In the genomic region with DNA sequence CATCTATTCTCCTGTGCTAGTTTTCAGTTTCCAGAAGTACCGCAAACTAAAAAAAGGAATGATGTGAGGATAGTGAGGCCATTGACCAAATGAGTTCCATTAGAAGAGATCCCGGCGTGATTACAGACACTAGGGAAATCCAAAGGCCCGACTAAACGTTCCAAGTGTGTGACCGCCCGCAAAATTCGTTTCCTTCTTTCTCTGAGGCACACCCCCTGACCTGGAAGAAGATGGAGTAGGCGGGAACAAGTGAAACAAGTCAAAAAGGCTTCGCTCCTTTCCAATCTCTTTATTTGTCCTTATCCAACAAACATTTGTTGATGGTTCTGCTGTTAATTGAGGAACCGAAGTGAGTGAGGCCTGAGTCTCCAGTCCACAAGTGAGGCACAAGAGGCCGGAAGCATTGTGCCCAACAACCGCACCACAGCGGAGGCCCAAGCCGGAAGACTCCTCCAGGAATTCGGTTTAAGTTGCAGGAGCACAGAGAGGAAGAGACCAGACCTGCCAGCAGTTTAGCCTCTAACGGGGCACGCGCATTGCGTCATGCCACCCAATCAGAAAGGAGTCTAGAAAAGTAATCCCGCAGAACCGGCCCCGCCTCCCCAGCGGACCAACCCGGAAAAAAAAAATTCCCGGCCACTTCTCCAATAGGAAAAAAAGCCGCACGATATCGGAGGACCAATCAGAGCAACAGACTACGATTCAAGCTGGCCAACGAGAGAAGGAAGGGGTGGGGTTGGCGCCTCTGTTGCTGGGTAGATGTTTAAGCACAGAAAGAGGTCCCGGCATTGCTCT, we compare ENCODE assay signal across 8 mouse cellular contexts. TPM values are rescaled to one million over a fixed set of nuclear protein-coding genes. Genes with fewer than 3 reads are reported as not detected.
DNase-seq lines count a peak whose midpoint lies in the region; ATAC-seq lines count a peak whose summit lies in the region.

A gene (minus strand): TSS at position 533 of the 795 bp plus-strand sequence.

- peak within 1 kb of the TSS; percentile 99 for H3K27ac ChIP-seq in forebrain, embryonic 11.5 days (ENCODE audit: low read depth, low read length)
- H3K27ac ChIP-seq in heart, embryonic 15.5 days: peak within 1 kb of the TSS; percentile 99
- peak within 1 kb of the TSS; percentile 100 for H3K27ac ChIP-seq in liver, embryonic 12.5 days
- peak within 1 kb of the TSS; percentile 99 for H3K27ac ChIP-seq in stomach, embryonic 16.5 days (ENCODE audit: low read length)

- H3K4me2 ChIP-seq in forebrain, embryonic 11.5 days (ENCODE audit: low read depth, low read length, severe bottlenecking): peak within 1 kb of the TSS; percentile 79
- H3K4me2 ChIP-seq in heart, embryonic 15.5 days: peak within 1 kb of the TSS; percentile 83
- H3K4me2 ChIP-seq in liver, embryonic 12.5 days: peak within 1 kb of the TSS; percentile 84
- H3K4me2 ChIP-seq in stomach, embryonic 16.5 days (ENCODE audit: low read depth, low read length): peak within 1 kb of the TSS; percentile 89

- no peaks in the 10 kb centered on the region for H3K27me3 ChIP-seq in forebrain, embryonic 11.5 days (ENCODE audit: control insufficient read depth, insufficient read depth, low read length)
- H3K27me3 ChIP-seq in heart, embryonic 15.5 days: no peaks in the 10 kb centered on the region
- no peaks in the 10 kb centered on the region for H3K27me3 ChIP-seq in liver, embryonic 12.5 days (replicated peaks)
- no peaks in the 10 kb centered on the region for H3K27me3 ChIP-seq in stomach, embryonic 16.5 days (ENCODE audit: control insufficient read depth, insufficient read depth, low read length)

- H3K9me3 ChIP-seq in forebrain, embryonic 11.5 days (ENCODE audit: control insufficient read depth, low read length): no peaks in the 10 kb centered on the region
- H3K9me3 ChIP-seq in heart, embryonic 15.5 days (replicated peaks): no peaks in the 10 kb centered on the region
- H3K9me3 ChIP-seq in liver, embryonic 12.5 days (replicated peaks): no peaks in the 10 kb centered on the region
- H3K9me3 ChIP-seq in stomach, embryonic 16.5 days (replicated peaks; ENCODE audit: control insufficient read depth, low read length): no peaks in the 10 kb centered on the region

- H3K4me3 ChIP-seq in forebrain, embryonic 11.5 days (ENCODE audit: low read depth, low read length): peak within 1 kb of the TSS; percentile 100
- peak within 1 kb of the TSS; percentile 91 for H3K4me3 ChIP-seq in heart, embryonic 15.5 days
- H3K4me3 ChIP-seq in liver, embryonic 12.5 days: peak within 1 kb of the TSS; percentile 100
- H3K4me3 ChIP-seq in stomach, embryonic 16.5 days (replicated peaks; ENCODE audit: low read length): peak within 1 kb of the TSS; percentile 100

- H3K4me1 ChIP-seq in forebrain, embryonic 11.5 days (replicated peaks; ENCODE audit: control insufficient read depth, insufficient read depth, low read length): peaks cover 20% of the 10 kb centered on the region
- peaks cover 37% of the 10 kb centered on the region for H3K4me1 ChIP-seq in heart, embryonic 15.5 days (replicated peaks)
- peaks cover 47% of the 10 kb centered on the region for H3K4me1 ChIP-seq in liver, embryonic 12.5 days
- peaks cover 27% of the 10 kb centered on the region for H3K4me1 ChIP-seq in stomach, embryonic 16.5 days (ENCODE audit: control insufficient read depth, insufficient read depth, low read length)

- under 1% methylated on average over 33 of the region's 33 CpGs for WGBS in forebrain, embryonic 11.5 days
- under 1% methylated on average over 33 of the region's 33 CpGs for WGBS in heart, embryonic 15.5 days
- WGBS in liver, embryonic 12.5 days (ENCODE audit: insufficient replicate concordance): 1% methylated on average over 33 of the region's 33 CpGs
- WGBS in stomach, embryonic 16.5 days: under 1% methylated on average over 33 of the region's 33 CpGs

- peaks cover 9% of the 10 kb centered on the region; the same call in 1 of the 2 replicates for H3K36me3 ChIP-seq in forebrain, embryonic 11.5 days (ENCODE audit: control insufficient read depth, insufficient read depth, low read length)
- peaks cover 20% of the 10 kb centered on the region for H3K36me3 ChIP-seq in heart, embryonic 15.5 days
- H3K36me3 ChIP-seq in liver, embryonic 12.5 days: peaks cover 55% of the 10 kb centered on the region
- peaks cover 4% of the 10 kb centered on the region for H3K36me3 ChIP-seq in stomach, embryonic 16.5 days (ENCODE audit: control insufficient read depth, insufficient read depth, low read length)

- peak; percentile 99 for DNase-seq in ES-CJ7 (ENCODE audit: low read depth, low spot score)
- peak; percentile 96 for DNase-seq in c-Kit-positive CD71-positive TER-119-positive erythroid progenitor cells, embryonic 14.5 days (ENCODE audit: low spot score)
- peak; percentile 97 for DNase-seq in forebrain, embryonic 11.5 days (ENCODE audit: low spot score)
- peak; percentile 99 for DNase-seq in kidney, postnatal 14 days
- DNase-seq in natural killer cell, adult 2 months (ENCODE audit: low spot score in 2 of 2): peak; percentile 91 to 92

- ATAC-seq in forebrain, embryonic 11.5 days (replicated peaks; ENCODE audit: low FRiP score): peak; percentile 93
- ATAC-seq in heart, embryonic 15.5 days (replicated peaks; ENCODE audit: insufficient number of reproducible peaks, insufficient read depth, low FRiP score, low read depth): peak; percentile 89
- ATAC-seq in liver, embryonic 12.5 days: peak; percentile 81
- peak; percentile 92 for ATAC-seq in stomach, embryonic 16.5 days (ENCODE audit: insufficient read depth, low FRiP score)

- H3K9ac ChIP-seq in forebrain, embryonic 11.5 days (ENCODE audit: low read length): peak within 1 kb of the TSS; percentile 98
- H3K9ac ChIP-seq in heart, embryonic 15.5 days: peak within 1 kb of the TSS; percentile 95
- peak within 1 kb of the TSS; percentile 99 for H3K9ac ChIP-seq in liver, embryonic 12.5 days
- H3K9ac ChIP-seq in stomach, embryonic 16.5 days (ENCODE audit: low read length): peak within 1 kb of the TSS; percentile 98

RNA-seq across cellular contexts. Expression of the gene that starts here (rescaled TPM):
- 75.7 and 80.8 TPM in 2 replicates for polyA plus RNA-seq in forebrain, embryonic 11.5 days (2014; fragmentation: Nextera tagmentation; extraction: Ambion mirVana)
- polyA plus RNA-seq in heart, embryonic 15.5 days (2015; fragmentation: Nextera tagmentation; extraction: Ambion mirVana): 30.9 and 36.2 TPM in 2 replicates
- polyA plus RNA-seq in liver, embryonic 12.5 days (2016; fragmentation: Nextera tagmentation; extraction: Ambion mirVana): 29.6 and 31.6 TPM in 2 replicates
- polyA plus RNA-seq in stomach, embryonic 16.5 days (2015; fragmentation: Nextera tagmentation; extraction: Ambion mirVana): 45.3 and 46.3 TPM in 2 replicates

Comparison
In these comparisons a context has a peak if more than half of its experiments do, and no peak if none do; other contexts are left out.
1. Peak in every context shown above with its lines: DNase-seq, ATAC-seq, H3K4me3 ChIP-seq and H3K27ac ChIP-seq.